Mouse (Mus musculus): Measurements from ENCODE around the gene Sema5b. TPM values are rescaled to one million over a fixed set of nuclear protein-coding genes. Genes with fewer than 3 reads are reported as not detected.

The Sema5b gene
- total and polyA plus RNA-seq, 2 experiments from 2014 or later, result 11.4 to 46.5 TPM

DNA sequence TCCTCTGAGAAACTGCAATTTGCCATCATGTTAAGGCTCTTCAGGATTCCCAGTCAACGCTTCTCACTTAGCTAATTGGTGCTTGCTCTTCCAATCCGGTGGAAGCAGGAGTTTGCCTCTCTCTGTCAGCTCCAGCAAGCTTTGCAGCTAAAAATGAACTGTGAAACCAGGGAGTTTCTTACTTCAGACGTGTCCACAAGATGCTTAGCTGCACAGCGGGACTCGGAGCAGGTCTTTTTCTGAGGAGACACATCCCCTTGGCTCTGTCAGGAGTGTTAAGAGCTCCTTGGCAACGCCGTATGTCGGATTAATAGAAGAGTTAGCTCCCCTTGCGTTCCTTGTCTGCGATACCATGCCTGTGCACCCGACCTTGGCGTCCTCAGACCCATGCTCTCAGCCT lies 29.7 kb downstream of the Sema5b start:
- Histone ChIP-seq H3K27me3 (ENCODE audit: insufficient read depth, low read length) (no peaks in the 10 kb centered on the region), H3K9ac (replicated peaks; ENCODE audit: low read length, poor library complexity, severe bottlenecking) (no peak overlapping the region), H3K4me3 (ENCODE audit: low read depth, low read length) (peak overlapping the region; percentile 9; the same call in 1 of the 2 replicates), H3K9me3 (ENCODE audit: low read length) (no peaks in the 10 kb centered on the region), H3K36me3 (ENCODE audit: insufficient read depth, low read length) (no peaks in the 10 kb centered on the region), H3K4me1 (ENCODE audit: insufficient read depth, low read length) (no peaks in the 10 kb centered on the region), H3K4me2 (ENCODE audit: low read depth, low read length, poor library complexity, severe bottlenecking) (peak overlapping the region; percentile 42), H3K27ac (ENCODE audit: low read depth, low read length) (no peak overlapping the region)
- ATAC-seq (ENCODE audit: low FRiP score) (0 out of 2 replicates have a peak, but pooled peaks have one; percentile 54), DNase-seq (ENCODE audit: low spot score) (no peak)
- WGBS, result 13% methylated on average over 12 of the region's 12 CpGs
- peak; percentile 15 for TF ChIP-seq CTCF (IDR thresholded peaks at IDR 0.05)

DNA sequence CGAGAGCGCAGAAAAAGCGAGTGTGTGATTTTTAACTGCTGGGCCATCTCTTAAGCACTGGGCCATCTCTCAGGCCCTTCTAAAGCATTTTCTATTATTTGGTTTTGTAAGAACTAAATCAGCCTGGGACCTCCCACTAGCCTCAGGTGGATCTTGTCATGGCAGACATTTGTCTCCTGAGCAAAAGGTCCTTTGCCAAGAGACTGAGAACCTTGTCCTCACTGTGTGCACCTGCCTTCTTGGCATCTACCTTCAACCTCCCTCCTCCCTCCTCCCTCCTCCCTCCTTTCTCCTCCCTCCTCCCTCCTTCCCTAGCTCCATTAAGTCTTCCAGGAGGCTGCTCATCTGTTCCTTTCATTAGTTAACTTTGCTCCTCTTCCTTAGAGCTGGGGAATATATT lies 32.6 kb downstream of the Sema5b start:
- DNase-seq (ENCODE audit: low spot score), result no peak
- 97% methylated on average over 3 of the region's 3 CpGs for WGBS
- no peak for ATAC-seq (ENCODE audit: low FRiP score)

DNA sequence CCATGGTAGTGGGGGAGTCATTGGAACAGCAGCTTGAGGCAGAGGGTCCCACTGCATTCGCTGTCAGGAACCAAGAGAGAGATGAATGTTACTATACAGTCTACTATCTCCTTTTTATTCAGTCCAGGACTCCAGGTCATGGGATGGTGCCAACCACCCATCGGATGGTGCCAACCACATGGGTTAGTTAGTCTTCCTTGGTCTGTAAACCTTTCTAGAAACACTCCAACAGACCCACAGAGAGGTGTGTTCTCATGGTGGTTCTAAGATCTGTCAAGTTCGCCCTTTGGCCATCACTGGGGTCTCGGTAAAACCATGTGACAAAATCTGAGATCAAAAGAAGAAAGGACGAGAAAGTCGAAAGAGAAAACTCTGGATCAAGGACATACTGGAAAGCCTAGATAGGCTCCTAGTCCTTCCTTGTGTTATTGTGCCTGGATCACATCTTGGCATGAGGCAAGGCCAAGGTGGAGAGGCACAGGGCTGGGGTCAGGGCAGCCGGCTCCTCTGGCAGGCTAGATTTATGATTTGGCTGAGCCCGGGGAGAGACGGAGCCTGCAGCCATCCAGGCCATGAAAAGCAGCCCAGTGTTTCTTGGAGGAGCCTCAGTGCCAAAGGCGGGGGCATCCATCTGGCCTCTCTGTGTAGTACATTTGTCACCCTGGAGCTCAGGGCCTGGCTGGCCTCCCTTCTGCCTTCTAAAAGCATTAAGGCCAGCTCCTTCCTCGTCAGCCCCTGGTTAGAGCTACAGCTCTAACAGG lies 36.4 kb downstream of the Sema5b start:
- no peak for TF ChIP-seq CTCF (IDR thresholded peaks at IDR 0.05)
- H3K27ac ChIP-seq (ENCODE audit: low read depth, low read length), result no peak overlapping the region
- no peak for ATAC-seq (ENCODE audit: low FRiP score)

More for the DNA sequence above, 32.6 kb downstream of the Sema5b start:
- no peaks in the 10 kb centered on the region for H3K9me3 ChIP-seq (ENCODE audit: low read length)
- H3K4me1 ChIP-seq (ENCODE audit: insufficient read depth, low read length), result no peaks in the 10 kb centered on the region
- no peaks in the 10 kb centered on the region for H3K36me3 ChIP-seq (ENCODE audit: insufficient read depth, low read length)
- H3K27me3 ChIP-seq (ENCODE audit: insufficient read depth, low read length), result no peaks in the 10 kb centered on the region
- no peak overlapping the region for H3K4me2 ChIP-seq (ENCODE audit: low read depth, low read length, poor library complexity, severe bottlenecking)
- no peak overlapping the region for H3K9ac ChIP-seq (replicated peaks; ENCODE audit: low read length, poor library complexity, severe bottlenecking)
- TF ChIP-seq CTCF (IDR thresholded peaks at IDR 0.05), result no peak
- no peak overlapping the region for H3K4me3 ChIP-seq (ENCODE audit: low read depth, low read length)
- H3K27ac ChIP-seq (ENCODE audit: low read depth, low read length), result no peak overlapping the region

DNA sequence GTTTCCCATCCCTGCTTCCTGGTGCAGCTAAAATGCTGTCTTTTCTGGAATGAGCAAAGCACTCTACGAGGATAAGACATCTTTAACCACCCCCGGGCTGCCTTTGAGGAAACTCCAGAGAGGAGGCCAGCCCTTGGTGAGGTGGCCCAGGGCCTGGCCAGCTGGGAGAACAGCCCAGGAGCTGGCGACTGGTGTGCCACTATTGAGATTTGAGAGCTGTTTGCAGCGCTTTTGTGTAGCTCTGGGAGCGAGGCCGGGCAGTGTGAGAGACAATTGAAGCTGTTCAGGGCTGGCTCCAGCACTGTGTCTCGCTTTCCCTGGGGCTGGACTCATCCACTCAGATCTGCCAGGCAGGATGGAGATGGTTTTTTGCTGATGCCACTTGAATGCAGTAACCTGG lies 40.4 kb downstream of the Sema5b start:
- Histone ChIP-seq H3K36me3 (ENCODE audit: insufficient read depth, low read length) (no peaks in the 10 kb centered on the region), H3K4me1 (ENCODE audit: insufficient read depth, low read length) (no peaks in the 10 kb centered on the region; the same call in 1 of the 2 replicates), H3K4me3 (ENCODE audit: low read depth, low read length) (no peak overlapping the region), H3K9ac (replicated peaks; ENCODE audit: low read length, poor library complexity, severe bottlenecking) (peak overlapping the region; percentile 0; the same call in 1 of the 2 replicates), H3K27ac (ENCODE audit: low read depth, low read length) (peak overlapping the region; percentile 63), H3K4me2 (ENCODE audit: low read depth, low read length, poor library complexity, severe bottlenecking) (no peak overlapping the region), H3K27me3 (ENCODE audit: insufficient read depth, low read length) (no peaks in the 10 kb centered on the region), H3K9me3 (ENCODE audit: low read length) (no peaks in the 10 kb centered on the region)
- ATAC-seq (ENCODE audit: low FRiP score) (peak; percentile 55), DNase-seq (ENCODE audit: low spot score) (peak; percentile 69)
- TF ChIP-seq CTCF (IDR thresholded peaks at IDR 0.05), result no peak
- 22% methylated on average over 7 of the region's 7 CpGs for WGBS

More for the DNA sequence above, 36.4 kb downstream of the Sema5b start:
- Histone ChIP-seq H3K36me3 (ENCODE audit: insufficient read depth, low read length) (no peaks in the 10 kb centered on the region), H3K9me3 (ENCODE audit: low read length) (no peaks in the 10 kb centered on the region), H3K4me2 (ENCODE audit: low read depth, low read length, poor library complexity, severe bottlenecking) (no peak overlapping the region), H3K27me3 (ENCODE audit: insufficient read depth, low read length) (no peaks in the 10 kb centered on the region), H3K4me1 (ENCODE audit: insufficient read depth, low read length) (no peaks in the 10 kb centered on the region; the same call in 1 of the 2 replicates), H3K4me3 (ENCODE audit: low read depth, low read length) (no peak overlapping the region), H3K9ac (replicated peaks; ENCODE audit: low read length, poor library complexity, severe bottlenecking) (no peak overlapping the region)
- DNase-seq (ENCODE audit: low spot score), result peak; percentile 73
- WGBS, result 81% methylated on average over 11 of the region's 11 CpGs

DNA sequence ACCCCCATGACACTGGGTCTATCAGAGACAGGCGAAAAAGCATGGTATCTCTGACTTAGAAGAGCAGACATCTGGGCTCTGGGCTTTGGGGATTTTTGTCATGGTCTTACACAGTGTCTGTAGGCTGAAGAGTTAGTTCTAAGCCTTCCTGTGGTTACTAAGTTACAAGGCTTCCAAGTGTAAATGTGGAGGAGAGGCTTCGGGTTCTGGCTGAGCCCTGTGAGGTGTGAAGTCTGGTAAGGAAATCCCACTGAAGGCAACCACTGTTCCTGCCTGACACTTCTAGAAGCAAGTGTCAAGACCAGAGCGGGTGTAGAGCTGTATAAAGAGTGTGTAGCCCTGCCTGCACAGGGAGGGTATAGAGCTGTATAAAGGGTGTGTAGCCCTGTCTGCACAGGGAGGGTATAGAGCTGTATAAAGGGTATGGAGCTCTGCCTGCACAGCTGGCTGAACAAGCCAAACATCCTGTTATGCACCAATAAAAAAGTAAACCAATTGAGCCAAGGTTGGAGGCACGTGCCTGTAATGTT lies 42.7 kb downstream of the Sema5b start:
- Histone ChIP-seq H3K9me3 (ENCODE audit: low read length) (no peaks in the 10 kb centered on the region), H3K36me3 (ENCODE audit: insufficient read depth, low read length) (no peaks in the 10 kb centered on the region)

DNA sequence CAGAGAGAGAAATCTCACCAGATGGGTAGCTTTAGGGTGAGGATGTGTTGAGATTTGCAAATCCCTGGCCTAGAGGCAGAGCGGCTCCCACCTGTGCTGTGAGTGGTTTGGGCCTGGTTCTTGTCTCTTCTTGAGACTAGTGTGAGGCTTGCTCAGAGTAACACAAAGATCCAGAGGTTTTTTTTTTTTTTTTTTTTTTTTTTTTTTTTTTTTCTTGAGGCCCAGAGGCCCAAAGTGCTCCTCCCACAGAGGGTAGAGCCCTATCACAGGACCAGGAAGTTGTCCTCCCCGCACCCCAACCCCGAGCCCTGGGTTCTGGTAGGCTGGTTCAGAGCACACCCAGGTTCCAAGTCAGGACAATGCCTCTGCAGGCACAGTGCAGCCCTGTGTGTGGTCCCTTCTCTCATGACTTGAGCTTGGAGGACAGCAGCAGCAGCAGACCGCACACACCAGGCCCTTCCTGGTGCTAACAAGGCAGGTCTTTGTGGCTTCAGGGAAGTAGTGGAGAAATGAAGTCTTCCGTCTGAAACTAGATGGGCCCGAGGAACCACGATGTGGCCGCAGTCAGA lies 44.3 kb downstream of the Sema5b start:
- no peak overlapping the region for H3K9ac ChIP-seq (replicated peaks; ENCODE audit: low read length, poor library complexity, severe bottlenecking)
- no peak for DNase-seq (ENCODE audit: low spot score)
- no peak overlapping the region for H3K4me2 ChIP-seq (ENCODE audit: low read depth, low read length, poor library complexity, severe bottlenecking)
- WGBS, result 45% methylated on average over 8 of the region's 8 CpGs
- peak; percentile 39; the same call in 1 of the 2 replicates for ATAC-seq (ENCODE audit: low FRiP score)
- no peaks in the 10 kb centered on the region for H3K9me3 ChIP-seq (ENCODE audit: low read length)
- H3K36me3 ChIP-seq (ENCODE audit: insufficient read depth, low read length), result no peaks in the 10 kb centered on the region
- no peak overlapping the region for H3K27ac ChIP-seq (ENCODE audit: low read depth, low read length)
- peaks cover 4% of the 10 kb centered on the region for H3K4me1 ChIP-seq (ENCODE audit: insufficient read depth, low read length)
- no peak overlapping the region for H3K4me3 ChIP-seq (ENCODE audit: low read depth, low read length)
- H3K27me3 ChIP-seq (ENCODE audit: insufficient read depth, low read length), result no peaks in the 10 kb centered on the region
- no peak for TF ChIP-seq CTCF (IDR thresholded peaks at IDR 0.05)

More for the DNA sequence above, 42.7 kb downstream of the Sema5b start:
- WGBS, result 67% methylated on average over 4 of the region's 4 CpGs
- ATAC-seq (ENCODE audit: low FRiP score) (no peak), DNase-seq (ENCODE audit: low spot score) (no peak)
- Histone ChIP-seq H3K9ac (replicated peaks; ENCODE audit: low read length, poor library complexity, severe bottlenecking) (no peak overlapping the region), H3K27me3 (ENCODE audit: insufficient read depth, low read length) (no peaks in the 10 kb centered on the region), H3K4me3 (ENCODE audit: low read depth, low read length) (no peak overlapping the region), H3K4me1 (ENCODE audit: insufficient read depth, low read length) (peaks cover 4% of the 10 kb centered on the region), H3K27ac (ENCODE audit: low read depth, low read length) (no peak overlapping the region), H3K4me2 (ENCODE audit: low read depth, low read length, poor library complexity, severe bottlenecking) (no peak overlapping the region)
- no peak for TF ChIP-seq CTCF (IDR thresholded peaks at IDR 0.05)
